Mouse (Mus musculus) liver, adult 2 months (tissue): ENCODE data around the gene Nr2e3.

Experiments used
- CTCF ChIP-seq: fragments of 200-500 bp; IDR thresholded peaks from 2 replicates; pipeline ENCODE4 v1.5.1; 2011; ENCODE audit warnings: low read depth, low read length, control low read depth
- POLR2A ChIP-seq: fragments of 200-500 bp; IDR thresholded peaks from 2 replicates; pipeline ENCODE4 v1.6.1; 2011; ENCODE audit warnings: low read length, control low read depth; ENCODE audit not compliant: insufficient read depth; ENCODE audit errors: extremely low read depth

DNA sequence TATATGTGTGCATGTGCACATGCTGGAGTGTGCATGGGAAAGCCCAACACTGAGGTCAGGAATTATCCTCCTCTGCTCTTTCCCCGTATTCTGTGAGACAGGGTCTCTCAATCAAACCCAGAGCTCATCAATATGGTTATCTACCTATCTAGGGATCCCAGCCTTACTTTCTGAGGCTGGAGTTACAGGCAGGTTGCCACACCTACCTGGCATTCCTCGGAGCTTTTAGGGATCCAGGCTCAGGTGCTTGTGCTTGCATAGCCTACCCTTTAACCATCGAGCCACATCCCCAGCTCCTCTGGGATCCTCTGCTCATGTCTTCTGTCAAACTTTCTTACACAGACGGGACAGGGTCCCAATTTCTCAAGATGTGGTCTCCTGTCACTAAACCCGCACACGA is 4.0 kb downstream of the Nr2e3 start:
- TF ChIP-seq POLR2A (no peak), CTCF (no peak)
